Mouse (Mus musculus) right cerebral cortex, postnatal 10 days (tissue): Measurements from ENCODE around the gene Gas7.
A peak's percentile ranks its signal among the peaks of the same experiment; 100 is the strongest.

Experiments
- DNase-seq, 2 experiments: peaks; one replicate each; pipeline ENCODE4 v3.0.0; 2021; ENCODE audit warnings: low spot score in 2 of 2

Gas7 gene

DNA sequence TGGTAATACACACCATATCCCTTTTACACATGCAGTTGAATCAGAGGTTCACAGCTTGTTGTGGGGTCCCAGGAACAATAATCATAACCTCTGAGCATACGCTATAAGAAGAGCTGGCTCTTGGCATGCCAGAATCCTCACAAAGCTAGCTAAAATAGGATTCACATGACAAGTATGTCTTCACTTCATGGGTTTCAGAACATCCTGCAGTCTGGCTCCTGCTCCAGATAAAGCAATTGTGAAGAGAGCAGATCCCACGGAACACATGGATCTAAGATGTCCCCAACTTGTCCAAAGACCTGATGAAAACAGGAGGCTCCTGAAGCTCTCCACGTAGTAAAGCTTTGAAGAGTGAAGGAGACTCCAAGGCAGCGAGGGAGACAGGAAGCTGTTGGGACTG lies 260.1 kb downstream of the Gas7 start:
- DNase-seq, result no peak

DNA sequence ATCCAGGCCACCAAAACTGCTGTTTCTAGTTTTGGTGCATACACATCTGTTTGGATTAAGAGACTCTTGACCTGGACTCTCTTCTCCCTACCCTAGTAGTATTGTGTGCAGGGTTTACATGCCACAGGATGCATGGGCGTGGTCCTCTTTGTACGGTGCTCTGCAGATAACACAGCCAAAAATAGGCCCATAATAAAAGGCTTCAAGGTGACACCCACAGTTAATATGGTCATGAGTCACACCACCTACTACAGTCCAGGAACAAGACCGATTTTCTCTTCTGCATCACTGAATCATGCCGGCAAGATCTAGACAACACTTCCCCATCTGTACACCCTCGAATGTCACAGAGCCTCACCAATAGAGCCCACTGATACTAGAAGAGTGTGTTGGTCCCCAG lies 266.2 kb downstream of the Gas7 start:
- DNase-seq, result no peak

DNA sequence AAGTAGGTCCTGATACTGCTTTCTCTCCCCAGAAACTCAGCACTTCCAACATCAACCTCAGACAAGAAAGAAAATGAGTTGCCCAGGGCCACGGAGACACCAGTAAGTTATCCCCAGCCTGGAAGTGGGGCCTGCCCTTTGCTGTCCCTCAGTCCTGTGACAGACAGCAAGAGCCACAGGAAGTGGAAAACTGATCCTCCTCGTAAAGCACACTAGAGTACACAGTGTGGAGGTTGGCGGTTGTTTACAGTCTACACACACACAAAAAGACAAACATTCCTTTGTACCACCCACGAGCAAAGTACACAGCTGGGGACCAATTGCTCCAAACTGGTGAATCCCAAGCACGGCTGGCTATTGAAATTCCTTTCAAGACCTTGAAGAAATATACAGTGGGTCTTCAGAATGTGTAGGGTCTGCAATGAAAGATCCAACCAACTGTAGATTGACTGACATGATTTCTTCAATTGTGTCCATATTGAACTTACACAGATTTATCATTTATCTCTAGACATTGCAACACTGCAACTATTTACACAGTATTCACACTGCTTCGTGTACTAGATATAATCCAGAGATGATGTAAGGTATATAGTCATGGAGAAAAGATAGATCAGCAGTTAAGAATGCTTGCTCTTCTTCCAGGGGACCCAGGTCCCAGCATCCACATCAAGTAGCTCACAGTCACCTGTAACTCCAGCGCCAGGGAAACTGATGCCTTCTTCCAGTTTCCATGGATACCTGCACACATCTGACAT lies 267.3 kb downstream of the Gas7 start:
- DNase-seq, result no peak

DNA sequence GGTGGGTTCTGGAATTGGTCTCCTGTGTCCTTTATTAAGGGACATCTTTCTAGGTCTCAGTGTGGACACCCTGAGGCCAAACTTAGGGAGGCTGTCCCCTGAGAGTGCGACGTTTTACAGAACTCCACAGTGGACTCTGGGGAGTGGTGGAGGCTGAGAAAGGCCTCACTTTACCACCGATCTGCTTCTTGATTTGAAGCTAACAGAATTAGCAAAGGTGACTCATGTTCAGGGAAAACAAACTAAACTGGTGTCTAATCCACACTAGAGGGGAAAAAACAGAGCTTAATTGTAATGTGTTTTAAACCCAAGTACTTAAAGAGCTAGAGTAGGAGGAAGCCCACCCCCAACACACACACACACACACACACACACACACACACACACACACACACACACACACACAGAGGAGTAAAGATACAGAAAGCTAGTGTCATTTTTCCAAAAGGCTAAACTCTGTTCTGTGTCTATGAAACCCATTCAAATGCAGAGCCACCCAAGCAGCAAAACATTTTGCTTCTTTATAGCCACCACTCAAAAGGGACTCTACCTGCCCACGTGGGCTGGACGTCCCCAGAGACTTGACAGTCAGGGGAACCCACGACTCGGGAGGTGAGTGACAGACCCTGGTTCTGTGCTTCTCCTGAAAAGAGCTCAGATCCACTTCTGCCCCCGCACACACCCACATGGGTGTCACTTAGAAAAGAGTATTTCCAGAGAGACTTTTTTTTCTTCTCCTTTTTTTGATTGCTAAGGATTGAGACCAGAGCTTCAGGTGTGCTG lies 268.2 kb downstream of the Gas7 start:
- DNase-seq, result peak; percentile 50 to 62

DNA sequence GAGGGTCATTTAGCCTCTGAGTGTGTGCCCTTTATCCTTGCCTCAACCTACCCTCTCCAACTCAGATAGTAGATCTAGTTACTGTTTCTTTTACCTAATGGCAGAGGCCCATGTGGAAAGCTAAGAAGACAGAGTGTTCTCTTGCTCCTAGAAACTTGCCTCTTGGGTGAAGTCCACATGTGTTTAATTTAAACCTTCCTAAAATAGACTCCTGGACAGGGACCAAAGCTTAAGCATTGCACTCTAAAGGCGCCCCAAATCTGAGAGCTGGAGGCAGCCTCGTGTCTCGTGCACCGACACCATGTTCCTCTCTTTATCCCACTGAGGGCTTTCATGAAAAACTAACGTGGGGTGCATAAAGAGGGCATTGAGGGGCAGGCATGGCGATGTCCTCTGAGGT lies 271.9 kb downstream of the Gas7 start:
- DNase-seq, result no peak

DNA sequence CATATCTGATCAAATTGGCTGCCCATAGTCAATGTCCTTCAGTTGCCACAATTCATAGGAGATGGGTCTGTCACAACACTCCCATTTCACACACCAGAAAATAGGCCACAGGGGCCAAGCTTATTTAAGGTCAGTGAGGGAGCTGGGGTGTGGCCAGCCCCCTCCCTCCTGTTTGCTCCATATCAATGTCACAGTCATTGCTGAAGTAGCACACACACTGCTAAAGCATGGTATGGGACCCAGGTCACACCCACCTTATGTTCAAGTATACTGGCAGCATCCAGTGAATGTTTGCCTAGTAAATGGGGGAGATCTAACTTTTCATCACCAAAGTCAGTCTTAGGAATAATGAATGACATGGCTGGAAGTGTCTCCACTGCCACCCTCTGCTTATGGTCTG lies 273.5 kb downstream of the Gas7 start:
- DNase-seq, result no peak

DNA sequence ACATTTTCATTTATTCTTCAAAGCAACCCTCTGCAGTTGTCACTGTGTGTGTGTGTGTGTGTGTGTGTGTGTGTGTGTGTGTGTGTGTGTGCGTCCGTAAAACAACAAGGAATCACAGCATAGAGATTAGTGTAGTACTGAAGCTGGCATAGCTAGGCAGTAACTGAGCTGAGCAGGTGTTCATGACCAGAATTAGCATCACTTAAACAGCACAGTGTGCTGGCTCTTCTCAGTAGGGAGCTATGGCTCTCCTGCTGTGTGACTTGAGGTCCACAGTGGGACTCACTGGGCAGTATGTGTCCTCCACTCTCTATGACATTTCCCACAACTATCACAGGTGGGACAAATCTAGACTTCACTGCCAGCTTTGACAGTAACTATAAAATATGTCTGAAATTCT lies 275.8 kb downstream of the Gas7 start:
- DNase-seq, result no peak

DNA sequence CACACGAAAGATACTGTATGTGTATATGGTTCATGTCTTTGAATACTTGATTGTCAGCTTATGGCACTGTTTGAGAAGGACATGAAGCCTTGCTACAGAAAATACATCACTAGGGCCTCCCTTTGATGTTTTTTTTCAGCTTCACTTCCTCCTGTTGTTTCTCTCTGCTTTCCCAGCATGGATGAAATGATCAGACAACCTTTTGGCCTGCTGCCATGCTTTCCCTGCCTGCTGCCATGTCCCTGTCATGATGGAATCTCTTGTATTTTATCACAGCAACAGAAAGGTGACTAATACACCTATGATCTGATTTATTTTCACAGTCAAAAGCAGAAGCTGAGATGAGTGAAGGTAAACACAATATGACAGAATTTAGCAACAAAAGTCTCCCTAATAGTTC lies 278.5 kb downstream of the Gas7 start:
- no peak for DNase-seq

DNA sequence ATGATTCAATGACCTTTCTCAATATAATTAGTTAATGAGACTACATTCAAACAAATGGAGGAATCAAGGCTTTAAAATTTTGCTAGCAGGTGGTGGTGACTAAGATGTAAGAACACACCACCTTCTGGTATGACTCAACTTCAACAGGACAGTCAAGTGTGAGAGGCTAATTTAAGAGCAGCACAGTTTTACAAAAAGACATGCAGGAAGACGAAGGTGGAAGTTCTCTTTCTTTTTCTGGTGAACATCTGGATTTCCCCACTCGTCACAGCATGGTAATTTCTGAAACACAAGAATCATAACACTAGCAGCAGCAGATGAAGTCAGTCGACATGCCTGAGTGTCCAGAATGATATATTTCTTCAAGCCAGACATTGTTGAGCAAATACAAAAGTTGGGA lies 279.4 kb downstream of the Gas7 start:
- DNase-seq, result no peak

DNA sequence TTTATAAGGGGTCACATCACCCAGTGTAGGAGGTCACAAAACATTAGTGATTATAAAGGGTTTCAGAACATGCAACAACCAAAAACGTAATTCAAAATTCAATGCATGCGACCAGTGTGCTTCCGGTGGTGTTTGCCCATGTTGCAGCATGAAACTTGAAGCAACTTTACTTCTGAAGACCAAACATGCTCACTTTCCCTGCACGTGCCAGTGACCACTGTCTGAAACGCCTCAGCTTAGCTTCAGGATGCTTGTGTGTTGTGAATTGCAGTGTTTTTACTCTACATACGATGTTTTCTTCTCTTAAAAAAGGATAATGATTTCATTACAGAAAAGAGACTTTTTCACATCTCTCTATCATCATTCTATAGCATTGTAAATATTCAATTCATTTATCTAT lies 283.1 kb downstream of the Gas7 start:
- no peak for DNase-seq
